Mouse (Mus musculus): ENCODE data around the gene Glt6d1. TPM values are rescaled to one million over a fixed set of nuclear protein-coding genes. Genes with fewer than 3 reads are reported as not detected.

Glt6d1 gene
- polyA plus RNA-seq, 1 experiment from 2014 or later, result not detected

GRCm38 (mm10) chr2:25824751-25825150 lies 9.1 kb upstream of the Glt6d1 start:
- WGBS, result 82% methylated on average over 3 of the region's 3 CpGs
- ATAC-seq (ENCODE audit: low FRiP score) (no peak), DNase-seq (ENCODE audit: low spot score, missing footprints) (no peak)
- H3K27ac ChIP-seq (ENCODE audit: low read depth, low read length), result no peak overlapping the region
- H3K27me3 ChIP-seq (ENCODE audit: control insufficient read depth, insufficient read depth, low read length), result no peaks in the 10 kb centered on the region
- H3K4me1 ChIP-seq (ENCODE audit: control insufficient read depth, insufficient read depth, low read length), result no peaks in the 10 kb centered on the region
- no peak overlapping the region for H3K4me2 ChIP-seq
- H3K9ac ChIP-seq (ENCODE audit: low read length), result no peak overlapping the region
- H3K36me3 ChIP-seq (ENCODE audit: control insufficient read depth, insufficient read depth, low read length), result no peaks in the 10 kb centered on the region
- H3K4me3 ChIP-seq (ENCODE audit: low read depth, low read length), result no peak overlapping the region
- H3K9me3 ChIP-seq (ENCODE audit: control insufficient read depth, low read length), result no peaks in the 10 kb centered on the region

- WGBS, result 94% methylated on average over 1 of the region's 1 CpGs
- no peaks in the 10 kb centered on the region for H3K27me3 ChIP-seq (ENCODE audit: control insufficient read depth, insufficient read depth, low read length)
- H3K4me2 ChIP-seq, result no peak within 1 kb of the TSS
- DNase-seq (ENCODE audit: low spot score, missing footprints) (no peak), ATAC-seq (ENCODE audit: low FRiP score) (no peak)
- no peaks in the 10 kb centered on the region for H3K9me3 ChIP-seq (ENCODE audit: control insufficient read depth, low read length)
- H3K27ac ChIP-seq (ENCODE audit: low read depth, low read length), result no peak within 1 kb of the TSS
- no peaks in the 10 kb centered on the region for H3K36me3 ChIP-seq (ENCODE audit: control insufficient read depth, insufficient read depth, low read length)
- H3K4me3 ChIP-seq (ENCODE audit: low read depth, low read length), result no peak within 1 kb of the TSS
- H3K9ac ChIP-seq (ENCODE audit: low read length), result no peak within 1 kb of the TSS
- no peaks in the 10 kb centered on the region for H3K4me1 ChIP-seq (ENCODE audit: control insufficient read depth, insufficient read depth, low read length)
Measured at GRCm38 (mm10) chr2:25822806-25823205, 7.2 kb upstream of the Glt6d1 start, which contains the start of gene Lcn9. Gene Lcn9 (plus strand): TSS chr2:25823153.

- Histone ChIP-seq H3K9me3 (ENCODE audit: control insufficient read depth, low read length) (no peaks in the 10 kb centered on the region), H3K9ac (ENCODE audit: low read length) (no peak overlapping the region), H3K4me3 (ENCODE audit: low read depth, low read length) (no peak overlapping the region), H3K4me2 (no peak overlapping the region), H3K27me3 (ENCODE audit: control insufficient read depth, insufficient read depth, low read length) (no peaks in the 10 kb centered on the region), H3K27ac (ENCODE audit: low read depth, low read length) (no peak overlapping the region), H3K36me3 (ENCODE audit: control insufficient read depth, insufficient read depth, low read length) (no peaks in the 10 kb centered on the region), H3K4me1 (ENCODE audit: control insufficient read depth, insufficient read depth, low read length) (no peaks in the 10 kb centered on the region)
- ATAC-seq (ENCODE audit: low FRiP score), result no peak
- WGBS, result 78% methylated on average over 5 of the region's 5 CpGs
- no peak for DNase-seq (ENCODE audit: low spot score, missing footprints)
Measured at GRCm38 (mm10) chr2:25813364-25813763, 2.3 kb downstream of the Glt6d1 start.

GRCm38 (mm10) chr2:25811711-25812110 lies 3.9 kb downstream of the Glt6d1 start:
- no peaks in the 10 kb centered on the region for H3K36me3 ChIP-seq (ENCODE audit: control insufficient read depth, insufficient read depth, low read length)
- no peaks in the 10 kb centered on the region for H3K27me3 ChIP-seq (ENCODE audit: control insufficient read depth, insufficient read depth, low read length)
- H3K9me3 ChIP-seq (ENCODE audit: control insufficient read depth, low read length), result no peaks in the 10 kb centered on the region
- H3K4me1 ChIP-seq (ENCODE audit: control insufficient read depth, insufficient read depth, low read length), result no peaks in the 10 kb centered on the region
- no peak overlapping the region for H3K4me2 ChIP-seq
- ATAC-seq (ENCODE audit: low FRiP score) (no peak), DNase-seq (ENCODE audit: low spot score, missing footprints) (no peak)
- no peak overlapping the region for H3K9ac ChIP-seq (ENCODE audit: low read length)
- WGBS, result 83% methylated on average over 2 of the region's 2 CpGs
- no peak overlapping the region for H3K4me3 ChIP-seq (ENCODE audit: low read depth, low read length)
- no peak overlapping the region for H3K27ac ChIP-seq (ENCODE audit: low read depth, low read length)

GRCm38 (mm10) chr2:25798065-25798464 lies 17.6 kb downstream of the Glt6d1 start:
- 47% methylated on average over 5 of the region's 5 CpGs for WGBS
- no peak overlapping the region for H3K27ac ChIP-seq (ENCODE audit: low read depth, low read length)
- no peak for ATAC-seq (ENCODE audit: low FRiP score)

GRCm38 (mm10) chr2:25797635-25798034 lies 18.0 kb downstream of the Glt6d1 start:
- H3K4me2 ChIP-seq, result no peak overlapping the region
- H3K9ac ChIP-seq (ENCODE audit: low read length), result no peak overlapping the region
- H3K9me3 ChIP-seq (ENCODE audit: control insufficient read depth, low read length), result no peaks in the 10 kb centered on the region
- no peak overlapping the region for H3K4me3 ChIP-seq (ENCODE audit: low read depth, low read length)
- no peaks in the 10 kb centered on the region for H3K36me3 ChIP-seq (ENCODE audit: control insufficient read depth, insufficient read depth, low read length)
- ATAC-seq (ENCODE audit: low FRiP score) (no peak), DNase-seq (ENCODE audit: low spot score, missing footprints) (no peak)
- H3K27ac ChIP-seq (ENCODE audit: low read depth, low read length), result no peak overlapping the region
- peaks cover 5% of the 10 kb centered on the region; the same call in 1 of the 2 replicates for H3K4me1 ChIP-seq (ENCODE audit: control insufficient read depth, insufficient read depth, low read length)
- 33% methylated on average over 2 of the region's 2 CpGs for WGBS
- no peaks in the 10 kb centered on the region for H3K27me3 ChIP-seq (ENCODE audit: control insufficient read depth, insufficient read depth, low read length)

More at GRCm38 (mm10) chr2:25798065-25798464, 17.6 kb downstream of the Glt6d1 start:
- no peak overlapping the region for H3K4me3 ChIP-seq (ENCODE audit: low read depth, low read length)
- DNase-seq (ENCODE audit: low spot score, missing footprints), result no peak
- H3K9me3 ChIP-seq (ENCODE audit: control insufficient read depth, low read length), result no peaks in the 10 kb centered on the region
- H3K9ac ChIP-seq (ENCODE audit: low read length), result no peak overlapping the region
- H3K4me1 ChIP-seq (ENCODE audit: control insufficient read depth, insufficient read depth, low read length), result peaks cover 5% of the 10 kb centered on the region; the same call in 1 of the 2 replicates
- no peaks in the 10 kb centered on the region for H3K36me3 ChIP-seq (ENCODE audit: control insufficient read depth, insufficient read depth, low read length)
- H3K27me3 ChIP-seq (ENCODE audit: control insufficient read depth, insufficient read depth, low read length), result no peaks in the 10 kb centered on the region
- H3K4me2 ChIP-seq, result no peak overlapping the region

GRCm38 (mm10) chr2:25789092-25789491 lies 26.6 kb downstream of the Glt6d1 start:
- H3K36me3 ChIP-seq (ENCODE audit: control insufficient read depth, insufficient read depth, low read length), result no peaks in the 10 kb centered on the region
- H3K4me2 ChIP-seq, result no peak overlapping the region
- no peak overlapping the region for H3K4me3 ChIP-seq (ENCODE audit: low read depth, low read length)
- H3K4me1 ChIP-seq (ENCODE audit: control insufficient read depth, insufficient read depth, low read length), result no peaks in the 10 kb centered on the region
- DNase-seq (ENCODE audit: low spot score, missing footprints), result no peak
- H3K27me3 ChIP-seq (ENCODE audit: control insufficient read depth, insufficient read depth, low read length), result no peaks in the 10 kb centered on the region
- ATAC-seq (ENCODE audit: low FRiP score), result no peak
- H3K27ac ChIP-seq (ENCODE audit: low read depth, low read length), result no peak overlapping the region
- H3K9me3 ChIP-seq (ENCODE audit: control insufficient read depth, low read length), result no peaks in the 10 kb centered on the region
- 89% methylated on average over 3 of the region's 3 CpGs for WGBS
- no peak overlapping the region for H3K9ac ChIP-seq (ENCODE audit: low read length)

GRCm38 (mm10) chr2:25785573-25786322 lies 29.9 kb downstream of the Glt6d1 start:
- Histone ChIP-seq H3K4me2 (no peak overlapping the region), H3K9me3 (ENCODE audit: control insufficient read depth, low read length) (no peaks in the 10 kb centered on the region), H3K36me3 (ENCODE audit: control insufficient read depth, insufficient read depth, low read length) (no peaks in the 10 kb centered on the region), H3K4me3 (ENCODE audit: low read depth, low read length) (no peak overlapping the region), H3K27ac (ENCODE audit: low read depth, low read length) (no peak overlapping the region), H3K27me3 (ENCODE audit: control insufficient read depth, insufficient read depth, low read length) (no peaks in the 10 kb centered on the region), H3K4me1 (ENCODE audit: control insufficient read depth, insufficient read depth, low read length) (no peaks in the 10 kb centered on the region), H3K9ac (ENCODE audit: low read length) (no peak overlapping the region)
- DNase-seq (ENCODE audit: low spot score, missing footprints) (peak; percentile 44), ATAC-seq (ENCODE audit: low FRiP score) (no peak)
- WGBS, result 76% methylated on average over 5 of the region's 5 CpGs

GRCm38 (mm10) chr2:25781957-25782356 lies 33.7 kb downstream of the Glt6d1 start, which contains the start of gene Gm13539:
Gene Gm13539 (plus strand): TSS chr2:25782257.
- DNase-seq (ENCODE audit: low spot score, missing footprints) (no peak), ATAC-seq (ENCODE audit: low FRiP score) (no peak)
- H3K9me3 ChIP-seq (ENCODE audit: control insufficient read depth, low read length), result no peaks in the 10 kb centered on the region
- no peak within 1 kb of the TSS for H3K4me3 ChIP-seq (ENCODE audit: low read depth, low read length)
- WGBS, result 86% methylated on average over 3 of the region's 3 CpGs
- no peaks in the 10 kb centered on the region for H3K27me3 ChIP-seq (ENCODE audit: control insufficient read depth, insufficient read depth, low read length)
- H3K9ac ChIP-seq (ENCODE audit: low read length), result no peak within 1 kb of the TSS
- no peaks in the 10 kb centered on the region for H3K36me3 ChIP-seq (ENCODE audit: control insufficient read depth, insufficient read depth, low read length)
- no peak within 1 kb of the TSS for H3K27ac ChIP-seq (ENCODE audit: low read depth, low read length)
- no peak within 1 kb of the TSS for H3K4me2 ChIP-seq
- no peaks in the 10 kb centered on the region for H3K4me1 ChIP-seq (ENCODE audit: control insufficient read depth, insufficient read depth, low read length)
